In the genomic region with DNA sequence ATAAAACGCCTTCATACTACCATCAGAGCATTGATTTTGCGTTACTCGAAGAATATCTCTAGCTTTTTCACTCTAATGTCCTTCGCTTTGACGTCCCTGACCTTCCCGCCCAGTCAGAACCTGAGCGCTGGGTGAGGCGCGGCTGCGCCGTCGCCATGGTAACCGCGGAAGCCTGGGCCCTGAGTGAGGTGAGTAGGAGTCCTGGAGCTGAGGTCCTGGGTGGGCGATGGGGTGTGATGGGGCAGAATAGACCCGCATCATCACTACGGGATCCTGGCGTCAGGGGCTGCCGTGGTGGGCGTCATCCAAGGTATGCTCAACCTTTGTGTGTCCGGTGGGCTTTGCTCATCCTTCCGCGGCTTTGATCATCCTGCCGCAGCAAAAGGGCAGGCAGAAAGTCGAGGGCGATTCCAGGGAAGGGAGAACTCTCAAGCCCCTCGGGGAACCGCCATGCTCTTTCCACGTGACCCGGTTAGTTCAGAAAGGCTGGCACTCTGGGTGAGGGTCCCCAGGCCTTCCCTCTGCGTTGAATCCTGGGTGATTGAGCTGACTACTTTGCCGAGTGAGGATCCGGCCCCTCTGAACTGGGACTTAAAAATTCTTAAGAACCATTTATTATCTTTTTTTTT, we compare ENCODE assay signal across 8 mouse cellular contexts. TPM values are rescaled to one million over a fixed set of nuclear protein-coding genes. Genes with fewer than 3 reads are reported as not detected.
DNase-seq lines count a peak whose midpoint lies in the region; ATAC-seq and TF ChIP-seq lines count a peak whose summit lies in the region.

Gene Ankrd45 (plus strand): TSS at position 161 of the 629 bp plus-strand sequence.

- no peak within 1 kb of the TSS for H3K27ac ChIP-seq in heart, embryonic 14.5 days (replicated peaks in 1 of 2; ENCODE audit: control insufficient read depth in 1 of 2, insufficient read depth in 1 of 2, low read depth in 2 of 2, low read length in 2 of 2)
- no peak within 1 kb of the TSS for H3K27ac ChIP-seq in liver, adult 2 months (replicated peaks; ENCODE audit: insufficient read depth, low read depth, low read length)
- no peak within 1 kb of the TSS for H3K27ac ChIP-seq in neural tube, embryonic 12.5 days

- no peaks in the 10 kb centered on the region for H3K79me2 ChIP-seq in liver, adult 2 months (ENCODE audit: control insufficient read depth, insufficient read depth, low read length)

- H3K4me2 ChIP-seq in heart, embryonic 14.5 days (ENCODE audit: low read length), result peak within 1 kb of the TSS; percentile 85
- H3K4me2 ChIP-seq in neural tube, embryonic 12.5 days (replicated peaks), result peak within 1 kb of the TSS; percentile 80

- peaks cover 3 to 4% of the 10 kb centered on the region in 2 experiments for H3K4me1 ChIP-seq in heart, embryonic 14.5 days (ENCODE audit: control insufficient read depth in 2 of 2, insufficient read depth in 2 of 2, low read length in 2 of 2)
- H3K4me1 ChIP-seq in liver, adult 2 months (ENCODE audit: control insufficient read depth, insufficient read depth, low read length), result peaks cover 3% of the 10 kb centered on the region
- peaks cover 5% of the 10 kb centered on the region; the same call in 1 of the 2 replicates for H3K4me1 ChIP-seq in neural tube, embryonic 12.5 days

- no peaks in the 10 kb centered on the region for H3K9me3 ChIP-seq in heart, embryonic 14.5 days (ENCODE audit: control insufficient read depth, low read length)
- no peaks in the 10 kb centered on the region for H3K9me3 ChIP-seq in neural tube, embryonic 12.5 days

- peak within 1 kb of the TSS; percentile 64 for H3K9ac ChIP-seq in heart, embryonic 14.5 days (ENCODE audit: low read length)
- H3K9ac ChIP-seq in liver, adult 2 months (ENCODE audit: low read depth, low read length), result no peak within 1 kb of the TSS
- H3K9ac ChIP-seq in neural tube, embryonic 12.5 days, result peak within 1 kb of the TSS; percentile 56

- no peaks in the 10 kb centered on the region for H3K36me3 ChIP-seq in heart, embryonic 14.5 days (ENCODE audit: control insufficient read depth, insufficient read depth, low read length)
- H3K36me3 ChIP-seq in liver, adult 2 months (ENCODE audit: control insufficient read depth, insufficient read depth, low read length), result no peaks in the 10 kb centered on the region
- H3K36me3 ChIP-seq in neural tube, embryonic 12.5 days, result no peaks in the 10 kb centered on the region

- no peak for TF ChIP-seq POLR2A in liver, adult 2 months (IDR thresholded peaks at IDR 0.05; ENCODE audit: extremely low read depth, insufficient read depth, low read length)

- 0 out of 2 replicates have a peak, but pooled peaks have one; percentile 59 for ATAC-seq in heart, embryonic 14.5 days (ENCODE audit: insufficient number of reproducible peaks, insufficient read depth, low FRiP score, low read depth)
- peak; percentile 96 for ATAC-seq in neural tube, embryonic 12.5 days (ENCODE audit: low FRiP score, low read depth)

- 7% methylated on average over 33 of the region's 33 CpGs for WGBS in heart, embryonic 14.5 days
- WGBS in liver, adult 2 months, result 13% methylated on average over 33 of the region's 33 CpGs
- WGBS in neural tube, embryonic 12.5 days, result 6% methylated on average over 33 of the region's 33 CpGs

- peak within 1 kb of the TSS; percentile 48 to 70 for H3K4me3 ChIP-seq in heart, embryonic 14.5 days (ENCODE audit: control insufficient read depth in 1 of 2, insufficient read depth in 1 of 2, low read depth in 1 of 2, low read length in 2 of 2)
- peak within 1 kb of the TSS; percentile 11; the same call in 1 of the 2 replicates for H3K4me3 ChIP-seq in liver, adult 2 months (ENCODE audit: insufficient read depth, low read depth, low read length)
- H3K4me3 ChIP-seq in neural tube, embryonic 12.5 days, result peak within 1 kb of the TSS; percentile 39

- H3K27me3 ChIP-seq in heart, embryonic 14.5 days (ENCODE audit: control insufficient read depth, insufficient read depth, low read length), result no peaks in the 10 kb centered on the region
- no peaks in the 10 kb centered on the region for H3K27me3 ChIP-seq in liver, adult 2 months (ENCODE audit: control insufficient read depth, insufficient read depth, low read length)
- H3K27me3 ChIP-seq in neural tube, embryonic 12.5 days (replicated peaks), result no peaks in the 10 kb centered on the region

- peak; percentile 54 for DNase-seq in layer of hippocampus, adult 11-12 months (ENCODE audit: low spot score)
- DNase-seq in layer of hippocampus, adult 9-10 months (ENCODE audit: low spot score), result no peak
- DNase-seq in embryo, embryonic 11.5 days (ENCODE audit: low read depth, low spot score), result peak; percentile 38
- peak; percentile 76 for DNase-seq in kidney, postnatal 10 days
- no peak for DNase-seq in liver, adult 2 months (ENCODE audit: extremely low read depth, low read depth, low spot score)
- peak; percentile 37 for DNase-seq in thymus, postnatal 25 days

- no peak for TF ChIP-seq CTCF in liver, adult 2 months (IDR thresholded peaks at IDR 0.05; ENCODE audit: low read depth, low read length)

RNA-seq across cellular contexts. Expression of gene Ankrd45, which starts in this region (rescaled TPM):
- polyA plus RNA-seq in heart, embryonic 14.5 days (2014; fragmentation: Nextera tagmentation; extraction: Ambion mirVana), result 4.0 and 4.9 TPM in 2 replicates
- not detected in 2 replicates for total RNA-seq in liver, adult 2 months (2014; rRNA removed)
- polyA plus RNA-seq in liver, adult 2 months (2012; rRNA removed), result not detected in 2 replicates
- polyA plus RNA-seq in neural tube, embryonic 12.5 days (2016; fragmentation: Nextera tagmentation; extraction: Ambion mirVana), result 5.0 and 6.4 TPM in 2 replicates

Comparison
In these comparisons a context has a peak if more than half of its experiments do, and no peak if none do; other contexts are left out.
1. DNase-seq: peak in layer of hippocampus, adult 11-12 months (single experiment), embryo, embryonic 11.5 days (single experiment), kidney, postnatal 10 days (single experiment) and thymus, postnatal 25 days (single experiment); none in layer of hippocampus, adult 9-10 months (single experiment) and liver, adult 2 months (single experiment).
2. Peak in every context shown above with its lines, with median percentiles within 50 percentile points of each other: H3K4me3 ChIP-seq.